Mouse (Mus musculus): ENCODE data around the gene Ugt1a9. TPM values are rescaled to one million over a fixed set of nuclear protein-coding genes. Genes with fewer than 3 reads are reported as not detected.

Gene Ugt1a9
- polyA plus RNA-seq, 1 experiment from 2014 or later = not detected

- Histone ChIP-seq H3K4me2 (no peak overlapping the region), H3K4me3 (ENCODE audit: low read depth, low read length) (no peak overlapping the region), H3K36me3 (ENCODE audit: control insufficient read depth, insufficient read depth, low read length) (no peaks in the 10 kb centered on the region), H3K9me3 (ENCODE audit: control insufficient read depth, low read length) (peaks cover 95% of the 10 kb centered on the region), H3K4me1 (replicated peaks; ENCODE audit: control insufficient read depth, insufficient read depth, low read length) (no peaks in the 10 kb centered on the region), H3K9ac (ENCODE audit: low read depth, low read length) (no peak overlapping the region), H3K27ac (ENCODE audit: low read depth, low read length) (no peak overlapping the region), H3K27me3 (replicated peaks; ENCODE audit: control insufficient read depth, insufficient read depth, low read length) (no peaks in the 10 kb centered on the region)
- DNase-seq (ENCODE audit: low spot score) (no peak), ATAC-seq (replicated peaks; ENCODE audit: low FRiP score) (no peak)
- WGBS = 67% methylated on average over 6 of the region's 6 CpGs
These were observed 160.6 kb downstream of the Ugt1a9 start for GRCm38 (mm10) chr1:88230981-88231802.

- Histone ChIP-seq H3K27me3 (replicated peaks; ENCODE audit: control insufficient read depth, insufficient read depth, low read length) (no peaks in the 10 kb centered on the region), H3K4me1 (replicated peaks; ENCODE audit: control insufficient read depth, insufficient read depth, low read length) (no peaks in the 10 kb centered on the region), H3K4me2 (no peak overlapping the region), H3K9me3 (ENCODE audit: control insufficient read depth, low read length) (peaks cover 92% of the 10 kb centered on the region), H3K36me3 (ENCODE audit: control insufficient read depth, insufficient read depth, low read length) (no peaks in the 10 kb centered on the region), H3K27ac (ENCODE audit: low read depth, low read length) (no peak overlapping the region), H3K4me3 (ENCODE audit: low read depth, low read length) (no peak overlapping the region), H3K9ac (ENCODE audit: low read depth, low read length) (no peak overlapping the region)
- ATAC-seq (replicated peaks; ENCODE audit: low FRiP score) = no peak
- 61% methylated on average over 7 of the region's 7 CpGs for WGBS
- no peak for DNase-seq (ENCODE audit: low spot score)
These were observed 161.4 kb downstream of the Ugt1a9 start for GRCm38 (mm10) chr1:88231803-88232499.

GRCm38 (mm10) chr1:88232664-88233380, 162.2 kb downstream of the Ugt1a9 start:
- Histone ChIP-seq H3K27me3 (replicated peaks; ENCODE audit: control insufficient read depth, insufficient read depth, low read length) (no peaks in the 10 kb centered on the region), H3K9ac (ENCODE audit: low read depth, low read length) (no peak overlapping the region), H3K4me3 (ENCODE audit: low read depth, low read length) (no peak overlapping the region), H3K4me2 (no peak overlapping the region), H3K9me3 (ENCODE audit: control insufficient read depth, low read length) (peaks cover 94% of the 10 kb centered on the region), H3K36me3 (ENCODE audit: control insufficient read depth, insufficient read depth, low read length) (no peaks in the 10 kb centered on the region), H3K27ac (ENCODE audit: low read depth, low read length) (no peak overlapping the region), H3K4me1 (replicated peaks; ENCODE audit: control insufficient read depth, insufficient read depth, low read length) (no peaks in the 10 kb centered on the region)
- no peak for ATAC-seq (replicated peaks; ENCODE audit: low FRiP score)
- 48% methylated on average over 3 of the region's 3 CpGs for WGBS
- DNase-seq (ENCODE audit: low spot score) = no peak

GRCm38 (mm10) chr1:88233421-88234247, 163.0 kb downstream of the Ugt1a9 start:
- DNase-seq (ENCODE audit: low spot score) (no peak), ATAC-seq (replicated peaks; ENCODE audit: low FRiP score) (no peak)
- Histone ChIP-seq H3K27ac (ENCODE audit: low read depth, low read length) (no peak overlapping the region), H3K4me1 (replicated peaks; ENCODE audit: control insufficient read depth, insufficient read depth, low read length) (no peaks in the 10 kb centered on the region), H3K9me3 (ENCODE audit: control insufficient read depth, low read length) (peaks cover 94% of the 10 kb centered on the region), H3K27me3 (replicated peaks; ENCODE audit: control insufficient read depth, insufficient read depth, low read length) (no peaks in the 10 kb centered on the region), H3K4me2 (no peak overlapping the region), H3K4me3 (ENCODE audit: low read depth, low read length) (no peak overlapping the region), H3K9ac (ENCODE audit: low read depth, low read length) (no peak overlapping the region), H3K36me3 (ENCODE audit: control insufficient read depth, insufficient read depth, low read length) (no peaks in the 10 kb centered on the region)
- WGBS = 65% methylated on average over 14 of the region's 14 CpGs

GRCm38 (mm10) chr1:88234248-88234610, 163.6 kb downstream of the Ugt1a9 start:
- DNase-seq (ENCODE audit: low spot score) = no peak
- WGBS = 60% methylated on average over 4 of the region's 4 CpGs
- Histone ChIP-seq H3K4me1 (replicated peaks; ENCODE audit: control insufficient read depth, insufficient read depth, low read length) (no peaks in the 10 kb centered on the region), H3K27ac (ENCODE audit: low read depth, low read length) (no peak overlapping the region), H3K9ac (ENCODE audit: low read depth, low read length) (no peak overlapping the region), H3K4me2 (no peak overlapping the region), H3K36me3 (ENCODE audit: control insufficient read depth, insufficient read depth, low read length) (no peaks in the 10 kb centered on the region), H3K27me3 (replicated peaks; ENCODE audit: control insufficient read depth, insufficient read depth, low read length) (no peaks in the 10 kb centered on the region), H3K4me3 (ENCODE audit: low read depth, low read length) (no peak overlapping the region), H3K9me3 (ENCODE audit: control insufficient read depth, low read length) (peaks cover 94% of the 10 kb centered on the region)
- ATAC-seq (replicated peaks; ENCODE audit: low FRiP score) = no peak

GRCm38 (mm10) chr1:88234646-88235045, 164.0 kb downstream of the Ugt1a9 start:
- Histone ChIP-seq H3K27me3 (replicated peaks; ENCODE audit: control insufficient read depth, insufficient read depth, low read length) (no peaks in the 10 kb centered on the region), H3K27ac (ENCODE audit: low read depth, low read length) (no peak overlapping the region), H3K36me3 (ENCODE audit: control insufficient read depth, insufficient read depth, low read length) (no peaks in the 10 kb centered on the region), H3K4me3 (ENCODE audit: low read depth, low read length) (no peak overlapping the region), H3K9me3 (ENCODE audit: control insufficient read depth, low read length) (peaks cover 94% of the 10 kb centered on the region), H3K9ac (ENCODE audit: low read depth, low read length) (no peak overlapping the region), H3K4me1 (replicated peaks; ENCODE audit: control insufficient read depth, insufficient read depth, low read length) (no peaks in the 10 kb centered on the region), H3K4me2 (no peak overlapping the region)
- WGBS = 39% methylated on average over 5 of the region's 5 CpGs
- no peak for DNase-seq (ENCODE audit: low spot score)
- no peak for ATAC-seq (replicated peaks; ENCODE audit: low FRiP score)

- Histone ChIP-seq H3K4me3 (ENCODE audit: low read depth, low read length) (no peak overlapping the region), H3K9me3 (ENCODE audit: control insufficient read depth, low read length) (peaks cover 93% of the 10 kb centered on the region), H3K27ac (ENCODE audit: low read depth, low read length) (no peak overlapping the region), H3K4me2 (no peak overlapping the region), H3K27me3 (replicated peaks; ENCODE audit: control insufficient read depth, insufficient read depth, low read length) (no peaks in the 10 kb centered on the region), H3K9ac (ENCODE audit: low read depth, low read length) (no peak overlapping the region), H3K36me3 (ENCODE audit: control insufficient read depth, insufficient read depth, low read length) (no peaks in the 10 kb centered on the region), H3K4me1 (replicated peaks; ENCODE audit: control insufficient read depth, insufficient read depth, low read length) (no peaks in the 10 kb centered on the region)
- ATAC-seq (replicated peaks; ENCODE audit: low FRiP score) = no peak
- no peak for DNase-seq (ENCODE audit: low spot score)
- WGBS = 56% methylated on average over 11 of the region's 11 CpGs
These were observed 164.7 kb downstream of the Ugt1a9 start for GRCm38 (mm10) chr1:88235046-88235893.
